19 mouse cellular contexts compared by ENCODE assay signal in the genomic region with DNA sequence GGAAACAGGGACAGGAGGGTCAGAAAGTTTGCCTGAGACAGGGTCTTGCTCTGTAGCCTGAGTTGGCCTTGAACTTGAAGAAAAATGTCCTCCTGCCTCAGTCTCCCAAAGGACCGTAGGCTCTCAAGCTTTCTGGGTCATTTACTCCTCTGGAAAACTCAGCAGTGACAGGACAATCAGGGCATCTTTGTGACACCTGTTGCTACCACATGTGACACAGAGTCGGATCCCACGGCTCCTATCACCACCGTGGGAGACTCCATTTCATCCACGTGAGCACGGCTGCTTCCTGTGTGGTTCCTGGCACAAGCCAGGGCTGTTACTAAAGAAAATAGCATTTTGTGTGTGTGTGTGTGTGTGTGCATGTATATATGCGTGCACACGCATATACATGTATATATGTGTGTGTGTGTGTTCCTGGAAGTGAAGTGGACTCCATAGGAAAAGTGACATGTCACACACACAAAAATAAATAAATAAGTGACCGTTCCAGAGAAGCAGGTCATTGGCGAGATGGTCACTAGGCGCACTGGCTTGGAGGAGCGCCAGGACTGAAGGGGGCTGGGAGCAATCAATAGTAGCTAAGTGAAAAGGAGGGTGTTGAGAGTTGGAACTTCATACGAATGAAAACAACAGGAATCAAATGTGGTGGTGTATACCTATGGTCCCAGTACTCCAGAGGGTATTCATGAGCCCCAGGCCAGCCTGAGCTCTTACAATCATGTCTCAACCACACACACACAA. TPM values are rescaled to one million over a fixed set of nuclear protein-coding genes. Genes with fewer than 3 reads are reported as not detected.
"Had no signal": no experiment of that assay in that cellular context is flagged by ENCODE, and none has a peak within 500 bp of the region (broad histone marks: within the 10 kb centered on the region; RNA-seq: fewer than 3 reads in every experiment).

No protein-coding gene starts in this region.

- ATAC-seq: midbrain, embryonic 16.5 days had no signal

- H3K9me3 ChIP-seq: limb, embryonic 12.5 days; liver, embryonic 15.5 days; lung, embryonic 15.5 days had no signal

- H3K4me3 ChIP-seq: limb, embryonic 12.5 days; liver, embryonic 15.5 days; lung, embryonic 15.5 days; megakaryocyte, embryonic 14.5 days had no signal

- H3K36me3 ChIP-seq: limb, embryonic 12.5 days; liver, embryonic 15.5 days; lung, embryonic 15.5 days had no signal

- H3K4me2 ChIP-seq: limb, embryonic 12.5 days; liver, embryonic 15.5 days; lung, embryonic 15.5 days; midbrain, embryonic 11.5 days had no signal

- H3K9ac ChIP-seq: limb, embryonic 12.5 days; liver, embryonic 15.5 days; lung, embryonic 15.5 days had no signal

- H3K27ac ChIP-seq: kidney, postnatal 0 days; limb, embryonic 12.5 days; liver, embryonic 15.5 days; lung, embryonic 15.5 days; macrophage had no signal

- DNase-seq: kidney, adult 9 months; kidney, postnatal 36 days; layer of hippocampus, postnatal 36 days; liver; lung, postnatal 14 days; right cerebral cortex, adult 18-20 months; right cerebral cortex, postnatal 25 days; thymus, postnatal 4 days had no signal

- H3K4me1 ChIP-seq: megakaryocyte, embryonic 14.5 days had no signal

RNA-seq across cellular contexts. Expression of a gene that starts 7.4 kb away (rescaled TPM):
- polyA plus RNA-seq: limb, embryonic 12.5 days; liver, embryonic 15.5 days; lung, embryonic 15.5 days; macrophage; small intestine, adult 2 months; stomach, embryonic 16.5 days had no signal

RNA-seq across cellular contexts. Expression of a gene that starts 18.0 kb away (rescaled TPM):
- polyA plus RNA-seq: limb, embryonic 12.5 days; macrophage; stomach, embryonic 16.5 days had no signal

RNA-seq across cellular contexts. Expression of a gene that starts 29.7 kb away (rescaled TPM):
- polyA plus RNA-seq: limb, embryonic 12.5 days; liver, embryonic 15.5 days; macrophage; midbrain, embryonic 11.5 days; midbrain, embryonic 16.5 days; neural tube, embryonic 11.5 days; small intestine, adult 2 months; stomach, embryonic 16.5 days had no signal
